Mouse (Mus musculus) heart, postnatal 0 days (tissue): ENCODE measurements around the gene Fam160a1.

Experiments
- CTCF ChIP-seq: IDR thresholded peaks from 2 replicates; pipeline ENCODE4 v1.5.1; 2016; ENCODE audit warnings: antibody characterized with exemption, control low read depth, low read depth
- EP300 ChIP-seq: IDR thresholded peaks from 2 replicates; pipeline ENCODE4 v1.6.1; 2016; ENCODE audit warnings: antibody characterized with exemption, low read depth

DNA sequence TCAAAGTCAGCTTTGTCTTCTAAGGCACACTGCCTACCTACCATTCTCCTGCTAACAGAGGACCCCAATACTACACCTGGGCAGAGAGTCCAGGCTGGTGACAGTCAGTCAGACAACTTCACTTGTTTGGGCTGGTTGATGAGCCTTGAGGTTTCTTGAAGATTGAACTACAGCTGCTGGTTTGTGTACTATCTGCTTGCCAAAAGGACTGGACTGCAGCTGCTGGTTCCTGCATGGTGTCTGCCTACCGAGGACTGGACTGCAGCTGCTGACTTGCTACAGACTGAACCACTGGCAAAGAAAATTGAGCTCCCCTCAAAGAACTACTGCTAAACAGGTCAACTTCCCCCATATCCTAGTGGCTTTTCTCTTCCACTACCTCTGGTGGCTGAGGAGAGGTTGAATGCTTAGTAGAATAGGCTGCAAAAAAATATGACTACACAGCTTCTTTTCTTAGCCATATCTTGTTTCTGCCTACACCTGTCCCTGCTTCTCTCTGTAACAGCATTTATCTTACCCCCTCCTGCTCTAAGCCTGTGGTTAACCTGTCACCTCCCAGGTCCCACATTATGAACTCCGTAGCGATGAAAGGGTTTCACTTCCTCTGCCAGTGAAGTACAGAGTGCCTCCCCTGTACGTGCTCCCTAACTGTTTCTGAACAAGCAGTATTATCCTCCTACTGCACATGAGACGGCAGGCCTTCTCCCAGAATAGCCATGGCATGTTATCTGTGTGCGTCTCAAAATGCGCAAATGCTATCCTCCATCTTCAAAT is 103.0 kb downstream of the Fam160a1 start:
- TF ChIP-seq CTCF (no peak), EP300 (no peak)
